Mouse (Mus musculus) liver, adult (tissue): ENCODE measurements around the gene Gnat3.

Experiments
- GATA4 ChIP-seq: IDR thresholded peaks from 2 replicates; pipeline ENCODE4 v1.6.1; 2014; ENCODE audit warnings: mild to moderate bottlenecking, low read length; ENCODE audit not compliant: insufficient replicate concordance

The Gnat3 gene

GRCm38 (mm10) chr5:17999570-17999969 lies 37.2 kb downstream of the Gnat3 start:
- no peak for TF ChIP-seq GATA4

- no peak for TF ChIP-seq GATA4
Measured at GRCm38 (mm10) chr5:18000185-18000584, 37.8 kb downstream of the Gnat3 start.

- no peak for TF ChIP-seq GATA4
Measured at GRCm38 (mm10) chr5:18001646-18002045, 39.3 kb downstream of the Gnat3 start.

- TF ChIP-seq GATA4 = no peak
Measured at GRCm38 (mm10) chr5:18003675-18004074, 41.3 kb downstream of the Gnat3 start.

- no peak for TF ChIP-seq GATA4
Measured at GRCm38 (mm10) chr5:18004824-18005611, 42.7 kb downstream of the Gnat3 start.

- TF ChIP-seq GATA4 = no peak
Measured at GRCm38 (mm10) chr5:18006157-18006556, 43.8 kb downstream of the Gnat3 start.

- no peak for TF ChIP-seq GATA4
Measured at GRCm38 (mm10) chr5:18007067-18007466, 44.7 kb downstream of the Gnat3 start.

- no peak for TF ChIP-seq GATA4
Measured at GRCm38 (mm10) chr5:18010301-18010700, 48.0 kb downstream of the Gnat3 start.

- TF ChIP-seq GATA4 = no peak
Measured at GRCm38 (mm10) chr5:18013196-18013595, 50.8 kb downstream of the Gnat3 start.

GRCm38 (mm10) chr5:18014209-18014829 lies 52.0 kb downstream of the Gnat3 start:
- no peak for TF ChIP-seq GATA4

- no peak for TF ChIP-seq GATA4
Measured at GRCm38 (mm10) chr5:18023347-18023746, 61.0 kb downstream of the Gnat3 start.

- no peak for TF ChIP-seq GATA4
Measured at GRCm38 (mm10) chr5:18027531-18027930, 65.2 kb downstream of the Gnat3 start.

- TF ChIP-seq GATA4 = no peak; the same call in 1 of the 2 replicates
Measured at GRCm38 (mm10) chr5:18035848-18036638, 73.7 kb downstream of the Gnat3 start.

- TF ChIP-seq GATA4 = no peak
Measured at GRCm38 (mm10) chr5:18043022-18043421, 80.7 kb downstream of the Gnat3 start.

- TF ChIP-seq GATA4 = no peak
Measured at GRCm38 (mm10) chr5:18048841-18049240, 86.5 kb downstream of the Gnat3 start.

- no peak for TF ChIP-seq GATA4
Measured at GRCm38 (mm10) chr5:18055323-18055722, 93.0 kb downstream of the Gnat3 start.
